Mouse (Mus musculus): Measurements from ENCODE around the gene Gdf7.

The Gdf7 gene

GRCm38 (mm10) chr12:8327675-8328053, 25.9 kb upstream of the Gdf7 start:
- DNase-seq (ENCODE audit: extremely low spot score, low read depth, low spot score): no peak

GRCm38 (mm10) chr12:8326825-8327674, 25.3 kb upstream of the Gdf7 start:
- peak; percentile 58 for DNase-seq (ENCODE audit: extremely low spot score, low read depth, low spot score)

GRCm38 (mm10) chr12:8325943-8326522, 24.3 kb upstream of the Gdf7 start:
- DNase-seq (ENCODE audit: extremely low spot score, low read depth, low spot score): no peak

- no peak for DNase-seq (ENCODE audit: extremely low spot score, low read depth, low spot score)
Observed at GRCm38 (mm10) chr12:8325245-8325942, 23.6 kb upstream of the Gdf7 start.

GRCm38 (mm10) chr12:8324086-8324485, 22.3 kb upstream of the Gdf7 start:
- no peak for DNase-seq (ENCODE audit: extremely low spot score, low read depth, low spot score)

GRCm38 (mm10) chr12:8321506-8321905, 19.8 kb upstream of the Gdf7 start:
- DNase-seq (ENCODE audit: extremely low spot score, low read depth, low spot score): no peak

- no peak for DNase-seq (ENCODE audit: extremely low spot score, low read depth, low spot score)
Observed at GRCm38 (mm10) chr12:8320084-8320713, 18.4 kb upstream of the Gdf7 start.

- DNase-seq (ENCODE audit: extremely low spot score, low read depth, low spot score): no peak
Observed at GRCm38 (mm10) chr12:8316541-8316940, 14.8 kb upstream of the Gdf7 start.

GRCm38 (mm10) chr12:8313773-8314172, 12.0 kb upstream of the Gdf7 start:
- no peak for DNase-seq (ENCODE audit: extremely low spot score, low read depth, low spot score)

GRCm38 (mm10) chr12:8313270-8313771, 11.6 kb upstream of the Gdf7 start, which contains the start of gene Hs1bp3:
Gene Hs1bp3, plus strand, starts transcription at chr12:8313432.
- no peak for DNase-seq (ENCODE audit: extremely low spot score, low read depth, low spot score)

GRCm38 (mm10) chr12:8312266-8312665, 10.5 kb upstream of the Gdf7 start:
- no peak for DNase-seq (ENCODE audit: extremely low spot score, low read depth, low spot score)

GRCm38 (mm10) chr12:8310992-8311391, 9.2 kb upstream of the Gdf7 start:
- DNase-seq (ENCODE audit: extremely low spot score, low read depth, low spot score): no peak

- DNase-seq (ENCODE audit: extremely low spot score, low read depth, low spot score): no peak
Observed at GRCm38 (mm10) chr12:8306910-8307309, 5.2 kb upstream of the Gdf7 start.

GRCm38 (mm10) chr12:8306432-8306831, 4.7 kb upstream of the Gdf7 start:
- DNase-seq (ENCODE audit: extremely low spot score, low read depth, low spot score): no peak

- DNase-seq (ENCODE audit: extremely low spot score, low read depth, low spot score): no peak
Observed at GRCm38 (mm10) chr12:8305258-8305657, 3.5 kb upstream of the Gdf7 start.

- DNase-seq (ENCODE audit: extremely low spot score, low read depth, low spot score): no peak
Observed at GRCm38 (mm10) chr12:8301011-8301814, 541 bp downstream of the Gdf7 start.

- DNase-seq (ENCODE audit: extremely low spot score, low read depth, low spot score): no peak
Observed at GRCm38 (mm10) chr12:8300521-8300920, 1.2 kb downstream of the Gdf7 start.

GRCm38 (mm10) chr12:8300111-8300480, 1.7 kb downstream of the Gdf7 start:
- DNase-seq (ENCODE audit: extremely low spot score, low read depth, low spot score): no peak

GRCm38 (mm10) chr12:8299143-8300110, 2.3 kb downstream of the Gdf7 start:
- no peak for DNase-seq (ENCODE audit: extremely low spot score, low read depth, low spot score)

All from hindlimb bud, embryonic 11.5 days (tissue).